11 mouse cellular contexts compared by ENCODE assay signal in the genomic region with DNA sequence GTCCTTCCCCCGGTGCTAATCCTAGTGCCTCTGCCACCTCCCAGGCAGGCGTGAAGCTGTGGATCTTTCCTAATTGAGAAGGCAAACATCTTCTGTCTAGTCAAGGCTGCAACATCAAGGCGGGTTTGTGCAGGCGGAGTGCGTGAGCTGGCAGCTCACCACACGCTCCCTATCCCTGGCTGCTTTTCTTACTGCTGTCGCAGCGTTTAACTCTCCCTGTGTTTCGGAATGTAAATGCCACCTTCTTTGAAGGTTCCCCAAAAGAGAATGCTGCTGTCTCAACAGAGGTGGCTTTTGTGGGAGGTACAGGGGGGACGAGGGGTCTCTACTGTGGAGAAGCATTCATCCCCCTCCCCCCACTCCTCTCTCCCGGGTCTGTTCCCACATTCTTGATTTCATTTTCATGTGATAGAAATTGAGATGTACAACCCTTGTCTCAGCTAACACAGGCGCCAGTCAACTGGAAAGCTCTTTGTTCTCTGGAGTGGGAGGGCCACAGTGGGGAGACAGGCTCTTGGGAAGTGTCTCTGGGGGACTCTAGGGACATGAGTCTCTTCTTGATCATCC.
A peak's percentile ranks its signal among the peaks of the same experiment; 100 is the strongest.
DNase-seq lines count a peak whose midpoint lies in the region; ATAC-seq and TF ChIP-seq lines count a peak whose summit lies in the region.
"Had no signal": no experiment of that assay in that cellular context is flagged by ENCODE, and none has a peak within 500 bp of the region (broad histone marks: within the 10 kb centered on the region; RNA-seq: fewer than 3 reads in every experiment).

No protein-coding gene starts in this region.

- no peak for ATAC-seq in kidney, embryonic 15.5 days (replicated peaks; ENCODE audit: low FRiP score)
- peak; percentile 37; the same call in 1 of the 2 replicates for ATAC-seq in hindbrain, embryonic 14.5 days (ENCODE audit: low FRiP score)

- no peak for TF ChIP-seq POLR2A in kidney, adult 2 months (IDR thresholded peaks at IDR 0.05; ENCODE audit: low read depth, low read length)

- no peaks in the 10 kb centered on the region; the same call in 1 of the 2 replicates for H3K27me3 ChIP-seq in kidney, embryonic 15.5 days
- H3K27me3 ChIP-seq in kidney, adult 2 months (replicated peaks; ENCODE audit: control insufficient read depth, insufficient read depth, low read length), result no peaks in the 10 kb centered on the region
- H3K27me3 ChIP-seq in hindbrain, embryonic 14.5 days (ENCODE audit: control insufficient read depth, insufficient read depth, low read length), result peaks cover 2% of the 10 kb centered on the region; the same call in 1 of the 2 replicates

- 0 out of 2 replicates have a peak overlapping the region, but pooled peaks have one; percentile 8 for H3K4me2 ChIP-seq in kidney, embryonic 15.5 days
- no peak overlapping the region for H3K4me2 ChIP-seq in hindbrain, embryonic 14.5 days (replicated peaks)
- H3K4me2 ChIP-seq: limb, embryonic 12.5 days had no signal

- intact Hi-C loops in left cerebral cortex, postnatal 14 days (cut with DNase I), result no loop called here
- intact Hi-C loops in gastrocnemius, postnatal 36 days (cut with DNase I), result no loop called here
- intact Hi-C loops in gastrocnemius, adult 2 months (cut with DNase I), result no loop called here

- no peak for TF ChIP-seq CTCF in kidney, adult 2 months (conservative IDR thresholded peaks at IDR 0.05; ENCODE audit: insufficient read depth, insufficient read length, low read depth, low read length)
- no peak for TF ChIP-seq CTCF in gastrocnemius, adult 2 months (IDR thresholded peaks at IDR 0.05)

- H3K9ac ChIP-seq in kidney, embryonic 15.5 days, result no peak overlapping the region
- peak overlapping the region; percentile 25; the same call in 1 of the 2 replicates for H3K9ac ChIP-seq in hindbrain, embryonic 14.5 days
- H3K9ac ChIP-seq: limb, embryonic 12.5 days had no signal

- DNase-seq in kidney, adult 2 months, result no peak
- peak; percentile 52 for DNase-seq in hindbrain, embryonic 14.5 days (ENCODE audit: low spot score)
- DNase-seq in left cerebral cortex, postnatal 14 days (ENCODE audit: low spot score in 2 of 2), result peak; percentile 72 to 75
- peak; percentile 72 for DNase-seq in right cerebral cortex, postnatal 25 days
- DNase-seq in gastrocnemius, postnatal 36 days, result no peak
- no peak for DNase-seq in gastrocnemius, adult 2 months
- DNase-seq in MN1 (ENCODE audit: low spot score), result no peak
- DNase-seq: B cell, adult 2 months; cerebellum, adult 9-11 months had no signal

- H3K4me1 ChIP-seq in kidney, embryonic 15.5 days, result peaks cover 10% of the 10 kb centered on the region
- H3K4me1 ChIP-seq in kidney, adult 2 months (ENCODE audit: control insufficient read depth, insufficient read depth, low read length), result no peaks in the 10 kb centered on the region
- H3K4me1 ChIP-seq in hindbrain, embryonic 14.5 days (replicated peaks; ENCODE audit: control insufficient read depth, insufficient read depth, low read length), result peaks cover 15% of the 10 kb centered on the region; the same call in 1 of the 2 replicates
- H3K4me1 ChIP-seq: limb, embryonic 12.5 days had no signal

- WGBS in kidney, embryonic 15.5 days, result 7% methylated on average over 12 of the region's 12 CpGs
- 11% methylated on average over 12 of the region's 12 CpGs for WGBS in kidney, adult 2 months
- WGBS in hindbrain, embryonic 14.5 days, result 2% methylated on average over 12 of the region's 12 CpGs

- H3K36me3 ChIP-seq in kidney, embryonic 15.5 days, result no peaks in the 10 kb centered on the region
- H3K36me3 ChIP-seq in kidney, adult 2 months (ENCODE audit: control insufficient read depth, insufficient read depth, low read length), result no peaks in the 10 kb centered on the region
- no peaks in the 10 kb centered on the region for H3K36me3 ChIP-seq in hindbrain, embryonic 14.5 days (replicated peaks; ENCODE audit: control insufficient read depth, insufficient read depth)
- H3K36me3 ChIP-seq: limb, embryonic 12.5 days had no signal

- H3K4me3 ChIP-seq in kidney, embryonic 15.5 days (replicated peaks), result no peak overlapping the region
- no peak overlapping the region for H3K4me3 ChIP-seq in kidney, adult 2 months (ENCODE audit: insufficient read depth, low read depth, low read length)
- H3K4me3 ChIP-seq in hindbrain, embryonic 14.5 days (replicated peaks; ENCODE audit: low read length), result no peak overlapping the region
- no peak overlapping the region for H3K4me3 ChIP-seq in gastrocnemius, adult 2 months
- H3K4me3 ChIP-seq: limb, embryonic 12.5 days had no signal

- H3K9me3 ChIP-seq in kidney, embryonic 15.5 days (replicated peaks), result no peaks in the 10 kb centered on the region
- H3K9me3 ChIP-seq in hindbrain, embryonic 14.5 days (ENCODE audit: control insufficient read depth, low read length), result no peaks in the 10 kb centered on the region
- H3K9me3 ChIP-seq: limb, embryonic 12.5 days had no signal

- H3K27ac ChIP-seq in kidney, embryonic 15.5 days, result no peak overlapping the region
- H3K27ac ChIP-seq in kidney, adult 2 months (ENCODE audit: insufficient read depth, low read depth, low read length), result no peak overlapping the region
- peak overlapping the region; percentile 54 for H3K27ac ChIP-seq in hindbrain, embryonic 14.5 days
- H3K27ac ChIP-seq in gastrocnemius, adult 2 months, result no peak overlapping the region
- H3K27ac ChIP-seq: limb, embryonic 12.5 days had no signal

Comparison
In these comparisons a context has a peak if more than half of its experiments do, and no peak if none do; other contexts are left out.
1. DNase-seq: peak in hindbrain, embryonic 14.5 days (single experiment), left cerebral cortex, postnatal 14 days (2 of 2) and right cerebral cortex, postnatal 25 days (single experiment); none in kidney, adult 2 months (single experiment), gastrocnemius, postnatal 36 days (0 of 2), gastrocnemius, adult 2 months (single experiment) and MN1 (single experiment).